Mouse (Mus musculus): ENCODE data around the gene Art3. TPM values are rescaled to one million over a fixed set of nuclear protein-coding genes. Genes with fewer than 3 reads are reported as not detected.

Gene Art3
- total RNA-seq, 2 experiments from 2014 or later: 5.5 to 8.7 TPM

Small RNAs within 50 kb of the gene (microRNA-seq; reads per million reads assigned to microRNA genes)
- 0 reads per million in 2 experiments for gene Mir6415

Other genes with a start within 250 kb of the Art3 start
- gene G3bp2, start 248.1 kb upstream of the Art3 start, total RNA-seq (2021): 100 to 1,000 TPM; 178 to 188 TPM
- 10 to 100 TPM; 70.9 to 71.9 TPM for gene Uso1, start 193.9 kb upstream of the Art3 start, total RNA-seq (2021)
- gene U90926, start 116.4 kb upstream of the Art3 start, total RNA-seq (2021): not detected
- under 1 TPM; 0.39 to 0.55 TPM for gene Ppef2, start 75.5 kb upstream of the Art3 start, total RNA-seq (2021)
- 10 to 100 TPM; 35.4 to 36.8 TPM for gene Naaa, start 53.7 kb upstream of the Art3 start, total RNA-seq (2021)
- 10 to 100 TPM; 21.9 to 22.8 TPM for gene Sdad1, start 21.3 kb upstream of the Art3 start, total RNA-seq (2021)
- gene Cxcl9, start 3.7 kb upstream of the Art3 start, total RNA-seq (2021): not detected
- gene Cxcl10, start 17.1 kb downstream of the Art3 start, total RNA-seq (2021): not detected
- gene Nup54, start 103.4 kb downstream of the Art3 start, total RNA-seq (2021): 10 to 100 TPM; 30.2 to 33.8 TPM
- 10 to 100 TPM; 88.0 to 93.8 TPM for gene Scarb2, start 175.0 kb downstream of the Art3 start, total RNA-seq (2021)
- gene Fam47e, start 223.2 kb downstream of the Art3 start, total RNA-seq (2021): 1 to 10 TPM in 1 of 2 experiments, not detected in 1; 1.8 TPM

All from layer of hippocampus, postnatal 14 days (tissue).